Mouse (Mus musculus): ENCODE results near the gene Inpp4b.
"Not testable (repeated sequence)": the region's sequence is repeated elsewhere in the genome, so short reads cannot be mapped to it uniquely, and the experiment has no call there.

The Inpp4b gene

GRCm38 (mm10) chr8:81996239-81996638, 653.9 kb downstream of the Inpp4b start:
- DNase-seq (ENCODE audit: low spot score) = no peak

DNA sequence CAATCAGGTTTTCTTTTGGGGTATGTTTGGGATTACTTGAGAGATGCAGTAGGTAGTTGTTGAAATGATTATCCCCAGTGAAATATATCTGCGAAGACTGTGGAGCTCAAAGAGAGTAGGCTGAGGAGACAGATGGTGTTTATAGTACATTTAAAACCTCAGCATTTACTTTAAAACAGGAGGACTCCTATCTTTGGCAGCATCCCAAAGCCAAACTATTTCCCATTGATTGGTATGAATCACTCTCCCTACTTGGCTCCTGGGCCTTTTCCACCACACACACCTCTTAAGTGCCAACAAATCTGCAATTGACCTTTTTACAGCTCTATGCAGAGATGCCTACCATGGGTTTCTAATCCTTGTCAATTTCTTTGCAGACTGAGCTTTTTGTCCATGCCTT, 654.5 kb downstream of the Inpp4b start:
- no peak for DNase-seq (ENCODE audit: low spot score)

DNA sequence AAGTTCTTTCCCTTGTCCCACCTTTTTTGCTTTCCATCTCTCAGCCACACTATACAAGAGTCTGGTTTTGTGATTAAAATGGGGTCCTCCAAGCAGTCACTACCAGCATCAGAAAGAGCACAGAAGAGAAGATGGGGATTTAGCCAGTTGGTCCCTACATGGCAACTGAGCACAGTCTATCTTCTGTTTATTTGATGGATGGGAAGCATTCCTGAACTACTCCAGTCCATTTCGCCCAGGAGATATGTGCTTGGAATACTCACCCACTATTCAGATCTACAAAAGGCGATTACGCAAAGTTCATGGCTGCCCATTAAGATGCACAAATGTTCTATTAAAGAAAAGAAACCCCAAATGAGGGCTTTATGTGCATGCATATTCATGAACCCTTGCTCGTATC, 661.8 kb downstream of the Inpp4b start:
- no peak for DNase-seq (ENCODE audit: low spot score)

- no peak for DNase-seq (ENCODE audit: low spot score)
Observed at GRCm38 (mm10) chr8:82005466-82005865, 663.1 kb downstream of the Inpp4b start.

DNA sequence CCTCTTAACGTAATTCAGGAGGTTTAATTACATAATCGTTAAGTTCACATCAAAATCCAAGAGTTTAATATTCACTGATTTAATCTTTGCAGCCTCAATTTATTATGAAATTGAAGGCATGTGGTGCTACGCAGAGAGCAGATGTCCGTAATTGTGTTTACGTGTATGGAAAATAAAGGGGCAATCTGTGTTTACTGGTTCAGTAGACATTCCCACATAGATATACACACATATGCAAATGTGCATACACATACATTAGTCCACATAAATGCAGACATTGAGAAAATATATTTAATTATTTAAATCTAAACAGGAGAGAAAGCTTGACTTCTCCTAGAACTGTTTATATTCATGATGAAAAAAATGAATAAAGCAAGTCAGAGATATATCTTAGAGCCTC, 675.4 kb downstream of the Inpp4b start:
- no peak for DNase-seq (ENCODE audit: low spot score)

GRCm38 (mm10) chr8:82027401-82027800, 685.0 kb downstream of the Inpp4b start:
- no peak for DNase-seq (ENCODE audit: low spot score)

- no peak for DNase-seq (ENCODE audit: low spot score)
Observed at GRCm38 (mm10) chr8:82028896-82029295, 686.5 kb downstream of the Inpp4b start.

GRCm38 (mm10) chr8:82032035-82032434, 689.7 kb downstream of the Inpp4b start:
- DNase-seq (ENCODE audit: low spot score) = not testable (repeated sequence)

DNA sequence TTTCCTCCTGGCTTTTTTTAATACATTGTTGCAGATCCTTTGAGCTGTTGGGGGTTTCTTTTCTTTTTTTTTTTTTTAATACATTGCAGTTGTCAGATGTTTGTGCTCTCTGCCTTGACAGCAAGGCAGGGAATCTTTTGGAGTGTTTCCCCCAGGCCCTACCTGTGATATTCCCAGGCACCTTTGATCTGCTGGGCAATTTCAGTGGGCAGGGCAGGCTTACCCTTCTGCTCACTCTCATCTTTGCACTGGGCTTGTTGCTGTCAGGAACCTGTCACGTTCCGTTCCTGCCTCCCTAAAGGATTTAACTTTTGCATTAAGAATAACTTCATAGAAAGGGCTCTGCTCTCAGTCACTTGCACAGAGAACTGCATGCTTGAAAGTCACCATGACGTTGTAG, 711.7 kb downstream of the Inpp4b start:
- DNase-seq (ENCODE audit: low spot score) = no peak

DNA sequence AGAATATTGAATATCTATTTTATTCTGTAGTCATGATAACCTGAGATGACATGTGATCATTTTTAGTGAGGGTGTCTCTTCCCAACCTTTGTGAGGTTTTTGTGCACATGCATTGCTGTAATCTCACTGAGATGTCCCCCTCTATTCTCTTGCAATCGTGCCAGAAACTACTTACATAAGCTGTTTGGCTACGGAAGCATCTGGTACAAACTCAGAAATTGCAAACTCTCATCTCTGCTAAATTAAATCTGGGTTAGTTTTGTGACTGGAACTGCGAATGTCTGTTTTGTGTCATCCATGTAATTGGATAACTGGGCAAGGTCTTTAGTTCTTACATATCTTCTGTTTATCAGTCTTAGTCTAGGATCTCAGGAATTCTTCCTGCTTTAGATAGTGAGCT, 725.3 kb downstream of the Inpp4b start:
- DNase-seq (ENCODE audit: low spot score) = no peak

GRCm38 (mm10) chr8:82079267-82079666, 736.9 kb downstream of the Inpp4b start:
- DNase-seq (ENCODE audit: low spot score) = no peak

- not testable (repeated sequence) for DNase-seq (ENCODE audit: low spot score)
Observed at GRCm38 (mm10) chr8:82086631-82087030, 744.3 kb downstream of the Inpp4b start.

- no peak for DNase-seq (ENCODE audit: low spot score)
Observed at GRCm38 (mm10) chr8:82090901-82091300, 748.5 kb downstream of the Inpp4b start.

GRCm38 (mm10) chr8:82093274-82093673, 750.9 kb downstream of the Inpp4b start:
- DNase-seq (ENCODE audit: low spot score) = no peak

DNA sequence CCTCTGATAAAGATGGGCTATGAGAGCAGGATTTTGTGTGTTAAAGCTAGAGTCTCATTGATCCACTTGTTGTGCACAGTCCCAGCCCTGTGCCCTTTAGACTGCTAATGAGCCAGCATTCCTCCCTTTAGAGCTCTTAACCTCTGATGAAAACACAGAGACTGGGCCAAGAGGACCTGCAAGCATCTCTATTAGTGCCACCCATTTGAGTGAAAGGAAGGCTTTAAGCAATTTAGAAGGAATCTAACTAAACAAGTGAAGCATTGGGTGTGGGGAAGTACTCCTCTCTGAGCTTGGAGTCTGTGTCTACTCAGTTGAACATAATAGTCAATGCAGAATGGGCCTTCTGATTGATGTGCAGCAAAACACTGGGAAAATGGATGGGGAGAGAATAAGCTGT, 762.2 kb downstream of the Inpp4b start:
- no peak for DNase-seq (ENCODE audit: low spot score)

GRCm38 (mm10) chr8:82106131-82106530, 763.8 kb downstream of the Inpp4b start:
- no peak for DNase-seq (ENCODE audit: low spot score)

GRCm38 (mm10) chr8:82150272-82150671, 807.9 kb downstream of the Inpp4b start:
- DNase-seq (ENCODE audit: low spot score) = no peak

- DNase-seq (ENCODE audit: low spot score) = no peak
Observed at GRCm38 (mm10) chr8:82157928-82158327, 815.6 kb downstream of the Inpp4b start.

Data from yolk sac, embryonic 10.5 days (tissue).